Mouse (Mus musculus): Measurements from ENCODE around the gene Usp37. TPM values are rescaled to one million over a fixed set of nuclear protein-coding genes. Genes with fewer than 3 reads are reported as not detected.

Usp37 gene
- total and polyA plus RNA-seq, 2 experiments: 1.4 to 5.3 TPM

GRCm38 (mm10) chr1:74569739-74570719 is 25.9 kb upstream of the Usp37 start:
- Histone ChIP-seq H3K27ac (replicated peaks; ENCODE audit: insufficient read depth, low read depth, low read length) (no peak overlapping the region), H3K36me3 (ENCODE audit: control insufficient read depth, insufficient read depth, low read length) (peaks cover 49% of the 10 kb centered on the region), H3K4me3 (ENCODE audit: insufficient read depth, low read depth, low read length) (no peak overlapping the region), H3K27me3 (ENCODE audit: control insufficient read depth, insufficient read depth, low read length) (no peaks in the 10 kb centered on the region), H3K9ac (ENCODE audit: low read depth, low read length) (no peak overlapping the region), H3K4me1 (ENCODE audit: control insufficient read depth, insufficient read depth, low read length) (no peaks in the 10 kb centered on the region), H3K79me2 (ENCODE audit: control insufficient read depth, insufficient read depth, low read length) (peaks cover 2% of the 10 kb centered on the region; the same call in 1 of the 2 replicates)
- no peak for TF ChIP-seq POLR2A (IDR thresholded peaks at IDR 0.05; ENCODE audit: extremely low read depth, insufficient read depth, low read length)
- 0 out of 2 replicates have a peak, but pooled peaks have one; percentile 7 for TF ChIP-seq CTCF (IDR thresholded peaks at IDR 0.05; ENCODE audit: low read depth, low read length)
- DNase-seq (ENCODE audit: extremely low read depth, low read depth, low spot score): no peak
- 92% methylated on average over 29 of the region's 29 CpGs for WGBS

GRCm38 (mm10) chr1:74565834-74566233 is 21.8 kb upstream of the Usp37 start:
- Histone ChIP-seq H3K27ac (replicated peaks; ENCODE audit: insufficient read depth, low read depth, low read length) (no peak overlapping the region), H3K4me3 (ENCODE audit: insufficient read depth, low read depth, low read length) (no peak overlapping the region), H3K79me2 (ENCODE audit: control insufficient read depth, insufficient read depth, low read length) (no peaks in the 10 kb centered on the region), H3K27me3 (ENCODE audit: control insufficient read depth, insufficient read depth, low read length) (no peaks in the 10 kb centered on the region), H3K36me3 (ENCODE audit: control insufficient read depth, insufficient read depth, low read length) (peaks cover 20% of the 10 kb centered on the region), H3K9ac (ENCODE audit: low read depth, low read length) (no peak overlapping the region), H3K4me1 (ENCODE audit: control insufficient read depth, insufficient read depth, low read length) (no peaks in the 10 kb centered on the region)
- DNase-seq (ENCODE audit: extremely low read depth, low read depth, low spot score): no peak
- WGBS: 95% methylated on average over 6 of the region's 6 CpGs
- TF ChIP-seq POLR2A (IDR thresholded peaks at IDR 0.05; ENCODE audit: extremely low read depth, insufficient read depth, low read length) (no peak), CTCF (IDR thresholded peaks at IDR 0.05; ENCODE audit: low read depth, low read length) (no peak)

DNA sequence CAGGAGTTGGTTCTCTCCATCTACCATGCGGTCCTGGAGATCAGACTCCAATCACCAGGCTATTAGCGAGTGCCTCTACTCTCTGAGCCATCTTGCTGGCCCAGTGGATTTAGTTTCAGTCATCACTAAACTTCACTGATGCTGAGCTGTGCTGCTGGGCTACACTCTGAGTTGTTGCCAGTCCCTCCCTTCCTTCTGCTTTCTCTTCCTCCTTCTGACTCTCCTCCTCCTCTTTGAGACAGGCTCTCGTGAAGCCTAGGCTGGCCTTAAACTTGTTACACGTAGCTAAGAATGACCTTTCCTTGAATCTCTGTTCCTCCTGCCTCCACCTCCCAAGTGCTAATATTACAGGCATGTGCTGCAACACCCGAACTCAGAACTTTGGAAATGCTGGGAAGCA is 15.0 kb upstream of the Usp37 start:
- no peak for DNase-seq (ENCODE audit: extremely low read depth, low read depth, low spot score)
- H3K27ac ChIP-seq (replicated peaks; ENCODE audit: insufficient read depth, low read depth, low read length): no peak overlapping the region
- no peak overlapping the region for H3K4me3 ChIP-seq (ENCODE audit: insufficient read depth, low read depth, low read length)
- no peaks in the 10 kb centered on the region for H3K36me3 ChIP-seq (ENCODE audit: control insufficient read depth, insufficient read depth, low read length)
- H3K9ac ChIP-seq (ENCODE audit: low read depth, low read length): no peak overlapping the region
- 84% methylated on average over 5 of the region's 5 CpGs for WGBS
- TF ChIP-seq CTCF (IDR thresholded peaks at IDR 0.05; ENCODE audit: low read depth, low read length) (no peak), POLR2A (IDR thresholded peaks at IDR 0.05; ENCODE audit: extremely low read depth, insufficient read depth, low read length) (no peak)
- no peaks in the 10 kb centered on the region for H3K79me2 ChIP-seq (ENCODE audit: control insufficient read depth, insufficient read depth, low read length)
- no peaks in the 10 kb centered on the region for H3K27me3 ChIP-seq (ENCODE audit: control insufficient read depth, insufficient read depth, low read length)
- H3K4me1 ChIP-seq (ENCODE audit: control insufficient read depth, insufficient read depth, low read length): no peaks in the 10 kb centered on the region

GRCm38 (mm10) chr1:74542451-74542961 is 1.6 kb downstream of the Usp37 start, which contains the start of gene Plcd4:
Gene Plcd4 (plus strand): TSS chr1:74542888.
- 25% methylated on average over 6 of the region's 6 CpGs for WGBS
- TF ChIP-seq POLR2A (IDR thresholded peaks at IDR 0.05; ENCODE audit: extremely low read depth, insufficient read depth, low read length) (no peak), CTCF (IDR thresholded peaks at IDR 0.05; ENCODE audit: low read depth, low read length) (no peak)
- Histone ChIP-seq H3K4me3 (ENCODE audit: insufficient read depth, low read depth, low read length) (no peak within 1 kb of the TSS), H3K36me3 (ENCODE audit: control insufficient read depth, insufficient read depth, low read length) (no peaks in the 10 kb centered on the region), H3K27me3 (ENCODE audit: control insufficient read depth, insufficient read depth, low read length) (no peaks in the 10 kb centered on the region), H3K27ac (replicated peaks; ENCODE audit: insufficient read depth, low read depth, low read length) (no peak within 1 kb of the TSS), H3K79me2 (ENCODE audit: control insufficient read depth, insufficient read depth, low read length) (no peaks in the 10 kb centered on the region), H3K4me1 (ENCODE audit: control insufficient read depth, insufficient read depth, low read length) (no peaks in the 10 kb centered on the region), H3K9ac (ENCODE audit: low read depth, low read length) (no peak within 1 kb of the TSS)
- DNase-seq (ENCODE audit: extremely low read depth, low read depth, low spot score): no peak

- Histone ChIP-seq H3K36me3 (ENCODE audit: control insufficient read depth, insufficient read depth, low read length) (no peaks in the 10 kb centered on the region), H3K4me3 (ENCODE audit: insufficient read depth, low read depth, low read length) (no peak overlapping the region), H3K79me2 (ENCODE audit: control insufficient read depth, insufficient read depth, low read length) (no peaks in the 10 kb centered on the region), H3K9ac (ENCODE audit: low read depth, low read length) (no peak overlapping the region), H3K27me3 (ENCODE audit: control insufficient read depth, insufficient read depth, low read length) (no peaks in the 10 kb centered on the region), H3K27ac (replicated peaks; ENCODE audit: insufficient read depth, low read depth, low read length) (no peak overlapping the region), H3K4me1 (ENCODE audit: control insufficient read depth, insufficient read depth, low read length) (no peaks in the 10 kb centered on the region)
- TF ChIP-seq CTCF (IDR thresholded peaks at IDR 0.05; ENCODE audit: low read depth, low read length) (no peak), POLR2A (IDR thresholded peaks at IDR 0.05; ENCODE audit: extremely low read depth, insufficient read depth, low read length) (no peak)
- DNase-seq (ENCODE audit: extremely low read depth, low read depth, low spot score): no peak
These were observed 5.4 kb downstream of the Usp37 start for GRCm38 (mm10) chr1:74538650-74539049.

All from liver, adult 2 months (tissue).